Mouse (Mus musculus) kidney, embryonic 16.5 days (tissue): Measurements from ENCODE around the gene Acacb. TPM values are rescaled to one million over a fixed set of nuclear protein-coding genes. Genes with fewer than 3 reads are reported as not detected.

ENCODE experiments used
- ATAC-seq: fragments of 200-750 bp; cut with Nextera tagmentation; 2 replicates; pipeline ENCODE4 v1.8.0; 2017; ENCODE audit warnings: moderate TSS enrichment; ENCODE audit not compliant: low FRiP score, low TSS enrichment
- H3K27ac ChIP-seq: fragments of 300-500 bp; sonication (generic); 2 replicates; pipeline ENCODE4 v1.5.1; 2014; ENCODE audit warnings: low read length
- H3K27me3 ChIP-seq: fragments of 300-500 bp; sonication (generic); 2 replicates; pipeline ENCODE4 v1.6.1; 2014; ENCODE audit warnings: low read length, control low read depth, mixed read lengths; ENCODE audit not compliant: insufficient read depth
- H3K36me3 ChIP-seq: fragments of 300-500 bp; sonication (generic); 2 replicates; pipeline ENCODE4 v1.6.1; 2014; ENCODE audit warnings: low read length, control low read depth, mixed read lengths; ENCODE audit not compliant: insufficient read depth
- H3K4me1 ChIP-seq: fragments of 300-500 bp; sonication (generic); 2 replicates; pipeline ENCODE4 v1.6.1; 2014; ENCODE audit warnings: low read length, control low read depth, mixed read lengths; ENCODE audit not compliant: insufficient read depth
- H3K4me2 ChIP-seq: fragments of 300-500 bp; sonication (generic); replicated peaks from 2 replicates; pipeline ENCODE4 v1.6.1; 2014; ENCODE audit warnings: low read depth, low read length
- H3K4me3 ChIP-seq: fragments of 300-500 bp; sonication (generic); 2 replicates; pipeline ENCODE4 v1.5.1; 2014; ENCODE audit warnings: mild to moderate bottlenecking, low read length
- H3K9ac ChIP-seq: fragments of 300-500 bp; sonication (generic); replicated peaks from 2 replicates; pipeline ENCODE4 v1.6.1; 2014; ENCODE audit warnings: low read length
- H3K9me3 ChIP-seq: fragments of 300-500 bp; sonication (generic); 2 replicates; pipeline ENCODE4 v1.6.1; 2016; ENCODE audit warnings: low read length, control low read depth
- WGBS: fragments of 180-500 bp; shearing (Covaris S2); extraction: QIAGEN DNeasy Blood & Tissue Kit; methylation state at CpG from one replicate; pipeline ENCODE4 v1.1.7; 2014; 5-methylcytosine and 5-hydroxymethylcytosine counted together
- polyA plus RNA-seq: library from polyadenylated mRNA; unstranded; fragments of >200 nt; fragmentation: Nextera tagmentation; extraction: Ambion mirVana; gene quantifications from 2 replicates; pipeline ENCODE4 v1.2.1, GENCODE M21; 2015

The Acacb gene
- polyA plus RNA-seq, 1 experiment from 2014 or later: 4.7 TPM

DNA sequence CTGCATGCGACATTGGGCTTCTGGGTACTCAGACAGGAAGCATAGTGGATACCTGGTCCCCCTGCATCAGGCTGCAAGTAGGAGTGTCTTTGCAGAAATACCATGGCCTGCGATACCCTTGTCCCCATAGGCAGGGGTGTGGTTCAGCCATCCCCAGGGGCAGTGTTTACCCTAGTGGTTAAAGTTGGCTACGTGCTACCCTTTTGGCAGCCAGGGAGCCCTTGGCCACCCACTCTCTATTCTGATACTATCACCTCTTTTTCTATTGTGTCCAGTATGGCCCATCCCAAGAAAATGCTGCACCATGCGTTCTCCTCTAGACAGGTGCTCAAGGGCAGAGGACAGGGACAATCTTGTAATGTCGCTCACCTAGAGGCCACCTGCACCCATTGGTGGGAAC is 8.4 kb downstream of the Acacb start:
- no peak overlapping the region for H3K4me3 ChIP-seq
- H3K4me1 ChIP-seq: 0 out of 2 replicates have a peak, but pooled peaks cover 4% of the 10 kb centered on the region
- no peak overlapping the region for H3K27ac ChIP-seq
- no peaks in the 10 kb centered on the region for H3K27me3 ChIP-seq
- H3K9ac ChIP-seq: no peak overlapping the region
- 83% methylated on average over 5 of the region's 5 CpGs for WGBS
- no peaks in the 10 kb centered on the region for H3K9me3 ChIP-seq
- H3K4me2 ChIP-seq: no peak overlapping the region
- no peak for ATAC-seq
- no peaks in the 10 kb centered on the region for H3K36me3 ChIP-seq

DNA sequence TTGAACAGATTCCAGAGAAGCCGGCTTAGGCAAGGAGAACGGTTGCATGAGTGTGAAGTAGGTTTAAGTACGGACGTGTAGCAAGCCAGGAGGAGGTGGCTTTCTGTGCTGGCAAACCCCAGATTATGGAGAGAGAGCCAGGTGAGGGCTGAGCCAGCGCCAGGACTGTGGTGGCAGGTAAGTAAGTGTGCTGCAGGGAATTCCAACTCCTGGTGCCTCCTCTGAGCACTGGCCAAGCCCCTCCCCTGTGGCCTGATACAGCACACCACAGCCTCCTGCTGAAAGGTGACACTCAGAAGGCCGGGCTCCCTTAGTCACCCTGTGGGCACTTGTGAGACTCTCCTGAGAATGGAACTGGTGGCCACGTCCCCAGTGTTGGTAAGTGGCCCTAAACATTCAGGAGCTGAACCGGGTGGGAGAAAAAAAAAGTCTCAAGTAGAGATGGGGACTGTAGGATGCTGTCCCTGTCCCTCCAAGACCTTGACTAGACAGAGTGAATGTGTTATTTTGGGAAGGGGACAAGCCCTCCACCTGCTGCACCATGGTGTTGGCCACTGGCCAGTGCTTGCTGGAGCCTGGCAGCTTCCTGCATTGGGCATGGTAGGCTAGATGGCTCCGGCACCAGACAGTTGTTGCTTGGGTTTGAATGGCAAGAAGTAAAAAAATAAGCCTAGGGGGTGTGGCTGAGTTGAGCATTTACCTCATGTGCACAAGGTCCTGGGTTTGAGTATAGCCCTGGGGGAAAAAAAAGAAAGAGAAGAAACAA is 9.0 kb downstream of the Acacb start:
- 0 out of 2 replicates have a peak, but pooled peaks cover 4% of the 10 kb centered on the region for H3K4me1 ChIP-seq
- no peak overlapping the region for H3K9ac ChIP-seq
- H3K4me3 ChIP-seq: no peak overlapping the region
- no peak overlapping the region for H3K27ac ChIP-seq
- 0 out of 2 replicates have a peak, but pooled peaks have one; percentile 24 for ATAC-seq
- H3K4me2 ChIP-seq: no peak overlapping the region
- no peaks in the 10 kb centered on the region for H3K36me3 ChIP-seq
- no peaks in the 10 kb centered on the region for H3K9me3 ChIP-seq
- 53% methylated on average over 9 of the region's 9 CpGs for WGBS
- no peaks in the 10 kb centered on the region for H3K27me3 ChIP-seq

DNA sequence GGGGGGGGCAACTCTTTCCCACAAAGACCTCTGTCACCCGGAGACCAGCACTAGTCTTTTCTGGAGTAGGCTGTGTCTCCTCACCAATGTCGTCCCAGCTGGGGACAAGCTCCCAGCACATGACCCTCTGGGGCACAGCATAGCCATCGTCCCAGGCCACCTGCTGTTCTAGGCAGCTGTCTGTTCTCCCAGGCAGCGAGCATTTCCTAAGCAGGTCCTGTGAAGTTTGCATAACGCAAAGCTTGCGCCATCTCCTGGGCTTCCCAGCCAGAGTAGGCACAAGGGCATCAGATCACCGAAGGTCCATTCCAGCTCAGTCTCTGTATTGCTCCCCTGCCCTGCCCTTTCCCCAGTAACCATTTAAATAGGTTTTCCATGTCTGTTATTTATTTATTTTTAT is 10.9 kb downstream of the Acacb start:
- Histone ChIP-seq H3K27me3 (no peaks in the 10 kb centered on the region), H3K9ac (no peak overlapping the region), H3K4me2 (no peak overlapping the region), H3K9me3 (no peaks in the 10 kb centered on the region), H3K4me1 (0 out of 2 replicates have a peak, but pooled peaks cover 4% of the 10 kb centered on the region), H3K36me3 (no peaks in the 10 kb centered on the region), H3K27ac (no peak overlapping the region), H3K4me3 (no peak overlapping the region)
- no peak for ATAC-seq
- 58% methylated on average over 7 of the region's 7 CpGs for WGBS

- no peaks in the 10 kb centered on the region for H3K9me3 ChIP-seq
- H3K4me3 ChIP-seq: no peak overlapping the region
- no peaks in the 10 kb centered on the region for H3K36me3 ChIP-seq
- WGBS: 68% methylated on average over 6 of the region's 6 CpGs
- H3K4me2 ChIP-seq: no peak overlapping the region
- H3K27ac ChIP-seq: no peak overlapping the region
- no peaks in the 10 kb centered on the region for H3K4me1 ChIP-seq
- H3K27me3 ChIP-seq: no peaks in the 10 kb centered on the region
- H3K9ac ChIP-seq: no peak overlapping the region
- no peak for ATAC-seq
Measured at GRCm38 (mm10) chr5:114161424-114161823, 15.1 kb downstream of the Acacb start.

- Histone ChIP-seq H3K36me3 (no peaks in the 10 kb centered on the region), H3K9me3 (no peaks in the 10 kb centered on the region), H3K4me1 (no peaks in the 10 kb centered on the region), H3K27me3 (no peaks in the 10 kb centered on the region), H3K4me2 (no peak overlapping the region), H3K9ac (no peak overlapping the region), H3K27ac (no peak overlapping the region), H3K4me3 (no peak overlapping the region)
- no peak for ATAC-seq
- WGBS: 56% methylated on average over 12 of the region's 12 CpGs
Measured at GRCm38 (mm10) chr5:114162106-114162815, 15.9 kb downstream of the Acacb start.

DNA sequence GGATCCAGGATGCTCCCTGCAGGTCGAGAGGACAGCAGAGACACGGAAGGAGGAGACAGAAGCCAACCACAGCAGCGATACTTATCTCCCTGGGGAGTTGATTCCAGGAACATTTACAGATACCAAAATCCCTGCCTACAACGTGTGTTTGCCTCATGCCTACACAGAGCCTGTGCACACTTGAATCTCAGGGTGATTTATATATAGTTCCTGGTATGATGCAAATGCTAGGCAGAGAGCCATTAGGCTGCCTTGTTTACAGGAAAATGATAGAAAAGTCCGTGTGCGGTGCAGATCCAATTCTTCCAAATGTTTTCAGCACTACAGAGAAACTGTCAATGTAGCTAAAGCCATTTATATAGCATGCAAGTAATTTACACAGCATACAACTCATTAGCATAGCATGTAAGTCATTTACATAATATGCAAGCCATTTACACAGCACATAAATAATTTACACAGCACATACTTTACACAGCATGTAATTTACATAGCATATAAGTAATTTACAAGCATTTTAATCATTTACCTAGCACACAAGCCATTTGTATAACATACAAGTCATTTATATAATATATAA is 16.9 kb downstream of the Acacb start:
- WGBS: 72% methylated on average over 6 of the region's 6 CpGs
- Histone ChIP-seq H3K4me1 (no peaks in the 10 kb centered on the region), H3K27me3 (no peaks in the 10 kb centered on the region), H3K9ac (no peak overlapping the region), H3K36me3 (no peaks in the 10 kb centered on the region), H3K9me3 (no peaks in the 10 kb centered on the region), H3K4me3 (no peak overlapping the region), H3K27ac (no peak overlapping the region), H3K4me2 (no peak overlapping the region)
- ATAC-seq: no peak

GRCm38 (mm10) chr5:114170345-114170744 is 24.0 kb downstream of the Acacb start:
- Histone ChIP-seq H3K4me1 (peaks cover 11% of the 10 kb centered on the region; the same call in 1 of the 2 replicates), H3K27ac (no peak overlapping the region), H3K9ac (no peak overlapping the region), H3K36me3 (no peaks in the 10 kb centered on the region), H3K4me2 (no peak overlapping the region), H3K9me3 (no peaks in the 10 kb centered on the region), H3K4me3 (no peak overlapping the region), H3K27me3 (no peaks in the 10 kb centered on the region)
- ATAC-seq: no peak
- 80% methylated on average over 7 of the region's 7 CpGs for WGBS

DNA sequence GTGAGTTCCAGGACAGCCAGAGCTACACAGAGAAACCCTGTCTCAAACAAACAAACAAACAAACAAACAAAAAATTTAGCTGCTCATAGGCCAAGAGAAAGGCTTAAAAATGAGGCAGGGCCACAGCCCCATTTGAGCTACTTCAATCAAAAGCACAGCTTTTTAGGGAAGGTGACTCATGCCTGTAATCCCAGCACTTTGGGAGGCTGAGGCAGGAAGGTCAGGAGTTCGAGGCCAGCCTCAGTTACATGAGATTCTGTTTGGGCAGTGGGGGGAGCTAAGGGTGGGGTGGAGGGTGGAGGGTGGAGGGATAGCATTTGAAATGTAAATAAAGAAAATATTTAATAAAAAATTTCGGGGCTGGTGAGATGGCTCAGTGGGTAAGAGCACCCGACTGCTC is 26.6 kb downstream of the Acacb start:
- Histone ChIP-seq H3K4me3 (no peak overlapping the region), H3K4me2 (no peak overlapping the region), H3K4me1 (peaks cover 16% of the 10 kb centered on the region), H3K9ac (no peak overlapping the region), H3K36me3 (no peaks in the 10 kb centered on the region), H3K27me3 (no peaks in the 10 kb centered on the region), H3K27ac (no peak overlapping the region), H3K9me3 (no peaks in the 10 kb centered on the region)
- WGBS: 90% methylated on average over 3 of the region's 3 CpGs
- ATAC-seq: no peak

DNA sequence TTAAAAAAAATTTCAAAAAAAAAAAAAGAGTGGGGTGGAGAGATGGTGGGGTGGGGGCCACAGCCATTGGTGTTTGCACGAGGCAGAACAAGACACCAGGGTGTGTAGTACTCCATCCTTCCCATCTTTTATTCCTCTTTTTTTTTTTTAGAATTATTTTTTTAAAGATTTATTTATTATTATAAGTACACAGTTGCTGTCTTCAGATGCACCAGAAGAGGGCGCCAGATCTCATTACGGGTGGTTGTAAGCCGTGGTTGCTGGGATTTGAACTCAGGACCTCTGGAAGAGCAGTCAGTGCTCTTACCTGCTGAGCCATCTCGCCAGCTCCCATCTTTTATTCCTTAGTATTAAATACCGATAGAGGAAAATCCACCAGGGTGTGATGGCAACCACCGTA is 27.1 kb downstream of the Acacb start:
- H3K4me1 ChIP-seq: peaks cover 16% of the 10 kb centered on the region
- no peak for ATAC-seq
- WGBS: 75% methylated on average over 7 of the region's 7 CpGs
- H3K27ac ChIP-seq: no peak overlapping the region
- H3K36me3 ChIP-seq: no peaks in the 10 kb centered on the region
- no peak overlapping the region for H3K4me2 ChIP-seq
- H3K9ac ChIP-seq: no peak overlapping the region
- H3K4me3 ChIP-seq: no peak overlapping the region
- H3K9me3 ChIP-seq: peaks cover 2% of the 10 kb centered on the region; the same call in 1 of the 2 replicates
- H3K27me3 ChIP-seq: no peaks in the 10 kb centered on the region
